Mouse (Mus musculus): Measurements from ENCODE around the gene Gfap. TPM values are rescaled to one million over a fixed set of nuclear protein-coding genes. Genes with fewer than 3 reads are reported as not detected.

The Gfap gene
- polyA plus RNA-seq, 1 experiment from 2014 or later: 0.25 TPM

GRCm38 (mm10) chr11:102858951-102859350, 41.8 kb downstream of the Gfap start:
- 87% methylated on average over 11 of the region's 11 CpGs for WGBS

GRCm38 (mm10) chr11:102855941-102856340, 44.8 kb downstream of the Gfap start:
- Histone ChIP-seq H3K9ac (no peak overlapping the region), H3K4me1 (no peaks in the 10 kb centered on the region), H3K36me3 (replicated peaks) (peaks cover 49% of the 10 kb centered on the region), H3K27me3 (replicated peaks) (no peaks in the 10 kb centered on the region), H3K27ac (no peak overlapping the region), H3K4me2 (no peak overlapping the region), H3K4me3 (no peak overlapping the region), H3K9me3 (no peaks in the 10 kb centered on the region)
- WGBS: 90% methylated on average over 6 of the region's 6 CpGs
- no peak for ATAC-seq (replicated peaks)

More at GRCm38 (mm10) chr11:102858951-102859350, 41.8 kb downstream of the Gfap start:
- ATAC-seq (replicated peaks): no peak
- no peaks in the 10 kb centered on the region for H3K9me3 ChIP-seq
- no peaks in the 10 kb centered on the region for H3K27me3 ChIP-seq (replicated peaks)
- no peak overlapping the region for H3K9ac ChIP-seq
- no peaks in the 10 kb centered on the region for H3K4me1 ChIP-seq
- H3K4me3 ChIP-seq: no peak overlapping the region
- H3K36me3 ChIP-seq (replicated peaks): peaks cover 55% of the 10 kb centered on the region
- no peak overlapping the region for H3K4me2 ChIP-seq
- H3K27ac ChIP-seq: no peak overlapping the region

GRCm38 (mm10) chr11:102853760-102854159, 47.0 kb downstream of the Gfap start:
- Histone ChIP-seq H3K4me3 (no peak overlapping the region), H3K4me2 (no peak overlapping the region), H3K36me3 (replicated peaks) (peaks cover 58% of the 10 kb centered on the region), H3K4me1 (no peaks in the 10 kb centered on the region), H3K27ac (no peak overlapping the region), H3K9ac (no peak overlapping the region), H3K27me3 (replicated peaks) (no peaks in the 10 kb centered on the region), H3K9me3 (no peaks in the 10 kb centered on the region)
- ATAC-seq (replicated peaks): no peak

- 69% methylated on average over 5 of the region's 5 CpGs for WGBS
- H3K4me2 ChIP-seq: no peak overlapping the region
- H3K36me3 ChIP-seq (replicated peaks): peaks cover 55% of the 10 kb centered on the region
- H3K4me1 ChIP-seq: no peaks in the 10 kb centered on the region
- H3K27ac ChIP-seq: no peak overlapping the region
- H3K4me3 ChIP-seq: no peak overlapping the region
- no peaks in the 10 kb centered on the region for H3K27me3 ChIP-seq (replicated peaks)
- no peak overlapping the region for H3K9ac ChIP-seq
- no peak for ATAC-seq (replicated peaks)
- no peaks in the 10 kb centered on the region for H3K9me3 ChIP-seq
These were observed 48.8 kb downstream of the Gfap start for GRCm38 (mm10) chr11:102851883-102852282.

GRCm38 (mm10) chr11:102845926-102846325, 54.8 kb downstream of the Gfap start:
- no peak overlapping the region for H3K4me3 ChIP-seq
- H3K27ac ChIP-seq: no peak overlapping the region
- H3K9ac ChIP-seq: no peak overlapping the region
- H3K36me3 ChIP-seq (replicated peaks): peaks cover 77% of the 10 kb centered on the region
- no peak for ATAC-seq (replicated peaks)
- WGBS: 93% methylated on average over 10 of the region's 10 CpGs
- H3K9me3 ChIP-seq: no peaks in the 10 kb centered on the region
- no peaks in the 10 kb centered on the region for H3K27me3 ChIP-seq (replicated peaks)
- H3K4me1 ChIP-seq: no peaks in the 10 kb centered on the region
- no peak overlapping the region for H3K4me2 ChIP-seq

- no peak overlapping the region for H3K9ac ChIP-seq
- no peaks in the 10 kb centered on the region for H3K4me1 ChIP-seq
- H3K27me3 ChIP-seq (replicated peaks): no peaks in the 10 kb centered on the region
- H3K4me3 ChIP-seq: no peak overlapping the region
- H3K9me3 ChIP-seq: no peaks in the 10 kb centered on the region
- H3K27ac ChIP-seq: no peak overlapping the region
- ATAC-seq (replicated peaks): no peak
- H3K4me2 ChIP-seq: no peak overlapping the region
- H3K36me3 ChIP-seq (replicated peaks): peaks cover 46% of the 10 kb centered on the region; the same call in 1 of the 2 replicates
- 90% methylated on average over 9 of the region's 9 CpGs for WGBS
These were observed 62.0 kb downstream of the Gfap start for GRCm38 (mm10) chr11:102838616-102839150.

GRCm38 (mm10) chr11:102838126-102838525, 62.6 kb downstream of the Gfap start:
- Histone ChIP-seq H3K9me3 (no peaks in the 10 kb centered on the region), H3K27ac (no peak overlapping the region), H3K4me3 (no peak overlapping the region), H3K36me3 (replicated peaks) (peaks cover 41% of the 10 kb centered on the region; the same call in 1 of the 2 replicates), H3K4me2 (no peak overlapping the region), H3K27me3 (replicated peaks) (no peaks in the 10 kb centered on the region), H3K9ac (no peak overlapping the region), H3K4me1 (no peaks in the 10 kb centered on the region)
- no peak for ATAC-seq (replicated peaks)
- WGBS: 90% methylated on average over 2 of the region's 2 CpGs

GRCm38 (mm10) chr11:102837385-102837784, 63.3 kb downstream of the Gfap start:
- no peaks in the 10 kb centered on the region for H3K4me1 ChIP-seq
- no peak overlapping the region for H3K27ac ChIP-seq
- WGBS: 100% methylated on average over 1 of the region's 1 CpGs
- peaks cover 35% of the 10 kb centered on the region; the same call in 1 of the 2 replicates for H3K36me3 ChIP-seq (replicated peaks)
- H3K4me3 ChIP-seq: no peak overlapping the region
- H3K27me3 ChIP-seq (replicated peaks): no peaks in the 10 kb centered on the region
- H3K9ac ChIP-seq: no peak overlapping the region
- no peak overlapping the region for H3K4me2 ChIP-seq
- H3K9me3 ChIP-seq: no peaks in the 10 kb centered on the region
- no peak for ATAC-seq (replicated peaks)

Other genes with a start within 250 kb of the Gfap start
- gene Meioc, start 237.2 kb downstream of the Gfap start, polyA plus RNA-seq (2015; fragmentation: Nextera tagmentation; extraction: Ambion mirVana): 0.13 TPM in 1 of 2 replicates, not detected in the other
- gene Ccdc43, start 203.1 kb downstream of the Gfap start, polyA plus RNA-seq (2015; fragmentation: Nextera tagmentation; extraction: Ambion mirVana): 36.6 and 37.4 TPM in 2 replicates
- gene Adam11, start 139.5 kb downstream of the Gfap start, polyA plus RNA-seq (2015; fragmentation: Nextera tagmentation; extraction: Ambion mirVana): 34.4 and 40.4 TPM in 2 replicates
- gene Gjc1, start 81.2 kb downstream of the Gfap start, polyA plus RNA-seq (2015; fragmentation: Nextera tagmentation; extraction: Ambion mirVana): 36.9 TPM in 2 replicates
- 13.7 and 14.8 TPM in 2 replicates for gene Higd1b, start 65.1 kb downstream of the Gfap start, polyA plus RNA-seq (2015; fragmentation: Nextera tagmentation; extraction: Ambion mirVana)
- gene Eftud2, start 19.9 kb downstream of the Gfap start, polyA plus RNA-seq (2015; fragmentation: Nextera tagmentation; extraction: Ambion mirVana): 133 and 146 TPM in 2 replicates
- 2.0 and 2.2 TPM in 2 replicates for gene Ccdc103, start 19.7 kb downstream of the Gfap start, polyA plus RNA-seq (2015; fragmentation: Nextera tagmentation; extraction: Ambion mirVana)
- gene Fam187a, start 15.7 kb downstream of the Gfap start, polyA plus RNA-seq (2015; fragmentation: Nextera tagmentation; extraction: Ambion mirVana): not detected in 2 replicates
- 1.8 and 2.4 TPM in 2 replicates for gene Kif18b, start 24.2 kb upstream of the Gfap start, polyA plus RNA-seq (2015; fragmentation: Nextera tagmentation; extraction: Ambion mirVana)
- 11.7 and 14.0 TPM in 2 replicates for gene C1ql1, start 45.8 kb upstream of the Gfap start, polyA plus RNA-seq (2015; fragmentation: Nextera tagmentation; extraction: Ambion mirVana)
- 26.8 and 35.5 TPM in 2 replicates for gene Nmt1, start 127.3 kb upstream of the Gfap start, polyA plus RNA-seq (2015; fragmentation: Nextera tagmentation; extraction: Ambion mirVana)
- gene Dcakd, start 127.4 kb upstream of the Gfap start, polyA plus RNA-seq (2015; fragmentation: Nextera tagmentation; extraction: Ambion mirVana): 182 and 184 TPM in 2 replicates
- gene Plcd3, start 200.7 kb upstream of the Gfap start, polyA plus RNA-seq (2015; fragmentation: Nextera tagmentation; extraction: Ambion mirVana): 3.0 and 3.8 TPM in 2 replicates
- 9.7 and 11.1 TPM in 2 replicates for gene Acbd4, start 200.8 kb upstream of the Gfap start, polyA plus RNA-seq (2015; fragmentation: Nextera tagmentation; extraction: Ambion mirVana)
- gene Hexim1, start 215.3 kb upstream of the Gfap start, polyA plus RNA-seq (2015; fragmentation: Nextera tagmentation; extraction: Ambion mirVana): 3.1 and 3.7 TPM in 2 replicates
- gene Hexim2, start 231.5 kb upstream of the Gfap start, polyA plus RNA-seq (2015; fragmentation: Nextera tagmentation; extraction: Ambion mirVana): 27.2 and 33.4 TPM in 2 replicates

Data from midbrain, embryonic 15.5 days (tissue).